Mouse (Mus musculus) common myeloid progenitor, adult 5-6 weeks (primary cell): ENCODE measurements at regions not wholly inside any gene's neighbourhood (a gene's known extent, or its start where the extent isn't known, plus 50 kb on each side); places are given as distances from the start of the nearest gene placed in this dataset.
A peak's percentile ranks its signal among the peaks of the same experiment; 100 is the strongest.
"Not testable (repeated sequence)": the region's sequence is repeated elsewhere in the genome, so short reads cannot be mapped to it uniquely, and the experiment has no call there.

Experiments used
- ATAC-seq: replicated peaks from 2 replicates; pipeline ENCODE4 v1.8.0; 2016; ENCODE audit warnings: low read depth, mild to moderate bottlenecking, moderate TSS enrichment, inconsistent platforms; ENCODE audit not compliant: poor library complexity, severe bottlenecking

- no peak for ATAC-seq
Observed at GRCm38 (mm10) chr7:36229031-36229430, 426.2 kb upstream of the Zfp507 start.

GRCm38 (mm10) chr7:36224416-36224815 lies 421.6 kb upstream of the Zfp507 start:
- ATAC-seq = no peak

- ATAC-seq = no peak
Observed at GRCm38 (mm10) chr7:36218386-36218785, 415.6 kb upstream of the Zfp507 start.

GRCm38 (mm10) chr7:36210034-36210433 lies 407.2 kb upstream of the Zfp507 start:
- no peak for ATAC-seq

- ATAC-seq = no peak
Observed at GRCm38 (mm10) chr7:36207525-36208260, 404.9 kb upstream of the Zfp507 start.

- ATAC-seq = no peak
Observed at GRCm38 (mm10) chr7:36198091-36198700, 395.4 kb upstream of the Zfp507 start.

GRCm38 (mm10) chr7:36196154-36196720 lies 393.4 kb upstream of the Zfp507 start:
- ATAC-seq = no peak

GRCm38 (mm10) chr7:36192645-36193044 lies 389.8 kb upstream of the Zfp507 start:
- ATAC-seq = no peak

GRCm38 (mm10) chr7:36177947-36178346 lies 375.1 kb upstream of the Zfp507 start:
- no peak for ATAC-seq

GRCm38 (mm10) chr7:36175296-36175695 lies 372.5 kb upstream of the Zfp507 start:
- ATAC-seq = no peak

GRCm38 (mm10) chr7:36172511-36172910 lies 369.7 kb upstream of the Zfp507 start:
- ATAC-seq = not testable (repeated sequence)

GRCm38 (mm10) chr7:36157270-36157945 lies 354.6 kb upstream of the Zfp507 start:
- ATAC-seq = no peak

- ATAC-seq = no peak
Observed at GRCm38 (mm10) chr7:36156595-36156994, 353.8 kb upstream of the Zfp507 start.

- ATAC-seq = no peak
Observed at GRCm38 (mm10) chr7:36155576-36155975, 352.8 kb upstream of the Zfp507 start.

GRCm38 (mm10) chr7:36155159-36155558 lies 352.4 kb upstream of the Zfp507 start:
- ATAC-seq = no peak

GRCm38 (mm10) chr7:36150871-36151560 lies 348.2 kb upstream of the Zfp507 start:
- 0 out of 2 replicates have a peak, but pooled peaks have one; percentile 2 for ATAC-seq

GRCm38 (mm10) chr7:36136571-36136970 lies 333.8 kb upstream of the Zfp507 start:
- no peak for ATAC-seq

- no peak for ATAC-seq
Observed at GRCm38 (mm10) chr7:36134557-36134956, 331.8 kb upstream of the Zfp507 start.

- ATAC-seq = no peak
Observed at GRCm38 (mm10) chr7:36133658-36134143, 330.9 kb upstream of the Zfp507 start.

GRCm38 (mm10) chr7:36133026-36133425 lies 330.2 kb upstream of the Zfp507 start:
- ATAC-seq = no peak
